Mouse (Mus musculus) CD8-positive naive resting alpha-beta T cell, adult 2 months (primary cell): ENCODE data around the gene Ddx11.
"Not testable (repeated sequence)": the region's sequence is repeated elsewhere in the genome, so short reads cannot be mapped to it uniquely, and the experiment has no call there.

Experiments used
- DNase-seq, 2 experiments: peaks; one replicate each; pipeline ENCODE4 v3.0.0; 2022; ENCODE audit warnings: low read depth in 2 of 2, low spot score in 2 of 2

Ddx11 gene

GRCm38 (mm10) chr17:66112166-66112565, 11.2 kb upstream of the Ddx11 start:
- DNase-seq, result no peak

- no peak for DNase-seq
Observed at GRCm38 (mm10) chr17:66118991-66119390, 4.3 kb upstream of the Ddx11 start.

GRCm38 (mm10) chr17:66120701-66121100, 2.6 kb upstream of the Ddx11 start:
- DNase-seq, result no peak

GRCm38 (mm10) chr17:66123816-66124610, 693 bp downstream of the Ddx11 start:
- DNase-seq, result no peak

- no peak for DNase-seq
Observed at GRCm38 (mm10) chr17:66125211-66125610, 1.9 kb downstream of the Ddx11 start.

- DNase-seq, result no peak
Observed at GRCm38 (mm10) chr17:66130371-66130770, 7.1 kb downstream of the Ddx11 start.

GRCm38 (mm10) chr17:66131212-66131611, 7.9 kb downstream of the Ddx11 start:
- DNase-seq, result peak in 1 of 2 experiments; percentile 16

GRCm38 (mm10) chr17:66152706-66153662, 29.7 kb downstream of the Ddx11 start:
- DNase-seq, result not testable (repeated sequence)

- not testable (repeated sequence) for DNase-seq
Observed at GRCm38 (mm10) chr17:66153735-66154423, 30.6 kb downstream of the Ddx11 start.

GRCm38 (mm10) chr17:66154876-66155275, 31.6 kb downstream of the Ddx11 start:
- no peak for DNase-seq

- DNase-seq, result no peak
Observed at GRCm38 (mm10) chr17:66158271-66158670, 35.0 kb downstream of the Ddx11 start.

GRCm38 (mm10) chr17:66167141-66167540, 43.8 kb downstream of the Ddx11 start:
- DNase-seq, result not testable (repeated sequence)

- not testable (repeated sequence) for DNase-seq
Observed at GRCm38 (mm10) chr17:66170971-66171370, 47.7 kb downstream of the Ddx11 start.

- DNase-seq, result no peak
Observed at GRCm38 (mm10) chr17:66190577-66190976, 67.3 kb downstream of the Ddx11 start.

GRCm38 (mm10) chr17:66197041-66197440, 73.7 kb downstream of the Ddx11 start:
- DNase-seq, result no peak
